Mouse (Mus musculus) thymus, adult 2 months (tissue): ENCODE results near the gene Senp6. TPM values are rescaled to one million over a fixed set of nuclear protein-coding genes. Genes with fewer than 3 reads are reported as not detected.

Source experiments
- DNase-seq: peaks from one replicate; pipeline ENCODE4 v3.0.0; 2021
- H3K27ac ChIP-seq: fragments of 200-500 bp; 2 replicates; pipeline ENCODE4 v1.5.1; 2012; ENCODE audit warnings: low read length, control low read depth; ENCODE audit not compliant: control insufficient read depth, insufficient read depth
- H3K27me3 ChIP-seq: fragments of 200-500 bp; 2 replicates; pipeline ENCODE4 v1.6.1; 2012; ENCODE audit warnings: mild to moderate bottlenecking, low read length, moderate library complexity, mixed read lengths; ENCODE audit not compliant: control insufficient read depth, insufficient read depth
- H3K36me3 ChIP-seq: fragments of 200-500 bp; 2 replicates; pipeline ENCODE4 v1.6.1; 2012; ENCODE audit warnings: mild to moderate bottlenecking, low read length, moderate library complexity; ENCODE audit not compliant: control insufficient read depth, insufficient read depth
- H3K4me1 ChIP-seq: fragments of 200-500 bp; replicated peaks from 2 replicates; pipeline ENCODE4 v1.6.1; 2012; ENCODE audit warnings: low read length; ENCODE audit not compliant: control insufficient read depth, insufficient read depth
- H3K4me3 ChIP-seq: fragments of 200-500 bp; 2 replicates; pipeline ENCODE4 v1.5.1; 2012; ENCODE audit warnings: mild to moderate bottlenecking, low read length, control low read depth, moderate library complexity; ENCODE audit not compliant: control insufficient read depth, insufficient read depth
- CTCF ChIP-seq: fragments of 200-500 bp; IDR thresholded peaks from 2 replicates; pipeline ENCODE4 v1.5.1; 2012; ENCODE audit warnings: mild to moderate bottlenecking, control low read depth, low read length, moderate library complexity, borderline replicate concordance; ENCODE audit not compliant: control insufficient read depth, poor library complexity, insufficient read depth; ENCODE audit errors: extremely low read depth
- POLR2A ChIP-seq: fragments of 200-500 bp; IDR thresholded peaks from 2 replicates; pipeline ENCODE4 v1.6.1; 2012; ENCODE audit warnings: mild to moderate bottlenecking, low read length, control low read depth, moderate library complexity; ENCODE audit not compliant: control insufficient read depth, poor library complexity, insufficient read depth; ENCODE audit errors: extremely low read depth
- WGBS: fragments of 180-500 bp; shearing (Covaris S2); methylation state at CpG from one replicate; pipeline ENCODE4 v1.1.7; 2018; 5-methylcytosine and 5-hydroxymethylcytosine counted together
- polyA plus RNA-seq: library from polyadenylated mRNA; depleted of rRNA; stranded (reverse); fragments of >200 nt; gene quantifications from 2 replicates; pipeline ENCODE4 v1.2.3, GENCODE M21; 2012

Gene Senp6
- polyA plus RNA-seq, 1 experiment = 29.7 TPM

GRCm38 (mm10) chr9:80149594-80149993 is 82.9 kb downstream of the Senp6 start:
- WGBS = 98% methylated on average over 5 of the region's 5 CpGs
- no peak for DNase-seq
- Histone ChIP-seq H3K27ac (no peak overlapping the region), H3K4me3 (no peak overlapping the region), H3K36me3 (peaks cover 7% of the 10 kb centered on the region), H3K4me1 (no peaks in the 10 kb centered on the region), H3K27me3 (no peaks in the 10 kb centered on the region)
- TF ChIP-seq POLR2A (no peak), CTCF (no peak)

- no peak for TF ChIP-seq POLR2A
- no peak for TF ChIP-seq CTCF
- 76% methylated on average over 5 of the region's 5 CpGs for WGBS
These were observed 88.6 kb downstream of the Senp6 start for GRCm38 (mm10) chr9:80155277-80155676.

GRCm38 (mm10) chr9:80156780-80157179 is 90.1 kb downstream of the Senp6 start:
- DNase-seq = no peak
- Histone ChIP-seq H3K27ac (no peak overlapping the region), H3K4me1 (no peaks in the 10 kb centered on the region; the same call in 1 of the 2 replicates), H3K4me3 (no peak overlapping the region), H3K36me3 (no peaks in the 10 kb centered on the region), H3K27me3 (no peaks in the 10 kb centered on the region)
- TF ChIP-seq CTCF (no peak), POLR2A (no peak)
- 67% methylated on average over 5 of the region's 5 CpGs for WGBS

More at GRCm38 (mm10) chr9:80155277-80155676, 88.6 kb downstream of the Senp6 start:
- no peaks in the 10 kb centered on the region for H3K27me3 ChIP-seq
- no peaks in the 10 kb centered on the region for H3K36me3 ChIP-seq
- DNase-seq = no peak
- no peak overlapping the region for H3K27ac ChIP-seq
- no peaks in the 10 kb centered on the region; the same call in 1 of the 2 replicates for H3K4me1 ChIP-seq
- no peak overlapping the region for H3K4me3 ChIP-seq

GRCm38 (mm10) chr9:80157840-80158465 is 91.2 kb downstream of the Senp6 start:
- Histone ChIP-seq H3K36me3 (no peaks in the 10 kb centered on the region), H3K4me3 (no peak overlapping the region), H3K27me3 (no peaks in the 10 kb centered on the region), H3K27ac (no peak overlapping the region), H3K4me1 (no peaks in the 10 kb centered on the region; the same call in 1 of the 2 replicates)
- 97% methylated on average over 12 of the region's 12 CpGs for WGBS
- no peak for TF ChIP-seq POLR2A
- no peak for TF ChIP-seq CTCF
- no peak for DNase-seq

- no peak for TF ChIP-seq POLR2A
- Histone ChIP-seq H3K4me3 (no peak overlapping the region), H3K4me1 (no peaks in the 10 kb centered on the region; the same call in 1 of the 2 replicates), H3K27me3 (no peaks in the 10 kb centered on the region), H3K36me3 (no peaks in the 10 kb centered on the region), H3K27ac (no peak overlapping the region)
- WGBS = 94% methylated on average over 5 of the region's 5 CpGs
- no peak for DNase-seq
These were observed 92.2 kb downstream of the Senp6 start for GRCm38 (mm10) chr9:80158937-80159336.

GRCm38 (mm10) chr9:80161451-80161850 is 94.7 kb downstream of the Senp6 start:
- H3K4me3 ChIP-seq = no peak overlapping the region
- H3K27ac ChIP-seq = no peak overlapping the region
- no peaks in the 10 kb centered on the region for H3K36me3 ChIP-seq
- H3K4me1 ChIP-seq = peaks cover 5% of the 10 kb centered on the region
- H3K27me3 ChIP-seq = no peaks in the 10 kb centered on the region
- 95% methylated on average over 4 of the region's 4 CpGs for WGBS
- TF ChIP-seq POLR2A = no peak
- no peak for TF ChIP-seq CTCF
- DNase-seq = no peak
